Mouse (Mus musculus) C2C12 (cell line): ENCODE measurements around the gene Rsph1.

Source experiments
- CTCF ChIP-seq: IDR thresholded peaks from one replicate; pipeline ENCODE4 v1.5.1; 2011; ENCODE audit not compliant: control insufficient read depth, insufficient read depth, insufficient read length
- FOSL1 ChIP-seq: IDR thresholded peaks from one replicate; pipeline ENCODE4 v1.8.0; 2011; ENCODE audit warnings: mild to moderate bottlenecking, low read length; ENCODE audit not compliant: poor library complexity, insufficient read depth, severe bottlenecking

DNA sequence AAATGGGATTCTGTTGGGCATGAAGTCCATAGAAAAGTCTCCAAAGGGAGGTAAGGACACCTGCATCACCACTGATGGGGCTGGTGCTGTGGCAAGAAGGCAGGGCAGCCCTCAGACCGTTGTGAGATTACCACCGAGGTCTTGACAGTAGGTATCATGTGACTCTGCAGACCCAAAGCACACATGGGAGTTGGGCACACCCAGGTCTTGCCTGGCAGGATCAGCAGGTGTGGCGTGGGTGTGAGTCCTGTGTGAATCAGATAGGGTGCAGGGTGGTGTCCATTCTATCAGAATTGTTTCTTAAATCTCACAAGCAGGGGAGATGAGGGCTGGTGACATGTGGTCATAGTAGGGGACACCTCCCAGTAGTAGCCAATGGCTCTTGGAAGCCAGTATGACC, 39.8 kb upstream of the Rsph1 start:
- TF ChIP-seq CTCF (no peak), FOSL1 (no peak)
